Mouse (Mus musculus): Measurements from ENCODE around the gene Hdgf.
"Not testable (repeated sequence)": the region's sequence is repeated elsewhere in the genome, so short reads cannot be mapped to it uniquely, and the experiment has no call there.

Gene Hdgf

GRCm38 (mm10) chr3:87905880-87906485 lies at the start of gene Hdgf:
Gene Hdgf (plus strand): TSS chr3:87906321.
- DNase-seq (ENCODE audit: inconsistent ontology term) = peak; percentile 99

- DNase-seq (ENCODE audit: inconsistent ontology term) = no peak
These were observed 48.5 kb upstream of the Hdgf start for GRCm38 (mm10) chr3:87857666-87858065.

- peak; percentile 67 for DNase-seq (ENCODE audit: inconsistent ontology term)
These were observed 46.3 kb upstream of the Hdgf start for GRCm38 (mm10) chr3:87859813-87860212.

- DNase-seq (ENCODE audit: inconsistent ontology term) = not testable (repeated sequence)
These were observed 42.0 kb upstream of the Hdgf start for GRCm38 (mm10) chr3:87864111-87864510.

GRCm38 (mm10) chr3:87877730-87878129 lies 28.4 kb upstream of the Hdgf start:
- DNase-seq (ENCODE audit: inconsistent ontology term) = peak; percentile 2

- no peak for DNase-seq (ENCODE audit: inconsistent ontology term)
These were observed 21.8 kb upstream of the Hdgf start for GRCm38 (mm10) chr3:87884291-87884690.

- DNase-seq (ENCODE audit: inconsistent ontology term) = peak; percentile 66
These were observed 21.3 kb upstream of the Hdgf start for GRCm38 (mm10) chr3:87884708-87885251.

- DNase-seq (ENCODE audit: inconsistent ontology term) = peak; percentile 99
These were observed 20.7 kb upstream of the Hdgf start, which contains the start of gene Prcc for GRCm38 (mm10) chr3:87885281-87886003. Gene Prcc (minus strand): TSS chr3:87885608.

- no peak for DNase-seq (ENCODE audit: inconsistent ontology term)
These were observed 20.1 kb upstream of the Hdgf start for GRCm38 (mm10) chr3:87886004-87886365.

GRCm38 (mm10) chr3:87886416-87886815 lies 19.7 kb upstream of the Hdgf start:
- no peak for DNase-seq (ENCODE audit: inconsistent ontology term)

- DNase-seq (ENCODE audit: inconsistent ontology term) = not testable (repeated sequence)
These were observed 18.7 kb upstream of the Hdgf start for GRCm38 (mm10) chr3:87887400-87887799.

GRCm38 (mm10) chr3:87891481-87891880 lies 14.6 kb upstream of the Hdgf start:
- DNase-seq (ENCODE audit: inconsistent ontology term) = no peak

- no peak for DNase-seq (ENCODE audit: inconsistent ontology term)
These were observed 12.7 kb upstream of the Hdgf start for GRCm38 (mm10) chr3:87893367-87893905.

- no peak for DNase-seq (ENCODE audit: inconsistent ontology term)
These were observed 6.9 kb upstream of the Hdgf start for GRCm38 (mm10) chr3:87899266-87899665.

GRCm38 (mm10) chr3:87899776-87900175 lies 6.3 kb upstream of the Hdgf start:
- no peak for DNase-seq (ENCODE audit: inconsistent ontology term)

GRCm38 (mm10) chr3:87901036-87901624 lies 5.0 kb upstream of the Hdgf start:
- no peak for DNase-seq (ENCODE audit: inconsistent ontology term)

GRCm38 (mm10) chr3:87901959-87902358 lies 4.2 kb upstream of the Hdgf start:
- DNase-seq (ENCODE audit: inconsistent ontology term) = not testable (repeated sequence)

GRCm38 (mm10) chr3:87903821-87904220 lies 2.3 kb upstream of the Hdgf start:
- no peak for DNase-seq (ENCODE audit: inconsistent ontology term)

GRCm38 (mm10) chr3:87906601-87906980 lies 470 bp downstream of the Hdgf start:
- peak; percentile 77 for DNase-seq (ENCODE audit: inconsistent ontology term)

- peak; percentile 60 for DNase-seq (ENCODE audit: inconsistent ontology term)
These were observed 1.1 kb downstream of the Hdgf start for GRCm38 (mm10) chr3:87906981-87907857.

- no peak for DNase-seq (ENCODE audit: inconsistent ontology term)
These were observed 1.8 kb downstream of the Hdgf start for GRCm38 (mm10) chr3:87907906-87908305.
